In genomic region chr9:86572196-86572595, GRCm38 (mm10) we compare ENCODE assay signal across 8 mouse cellular contexts. TPM values are rescaled to one million over a fixed set of nuclear protein-coding genes. Genes with fewer than 3 reads are reported as not detected.
DNase-seq lines count a peak whose midpoint lies in the region; ATAC-seq lines count a peak whose summit lies in the region.

No protein-coding gene starts in this region.

- H3K27ac ChIP-seq in lung, embryonic 16.5 days (ENCODE audit: low read length): no peak overlapping the region
- no peak overlapping the region for H3K27ac ChIP-seq in limb, embryonic 11.5 days (replicated peaks; ENCODE audit: low read depth, low read length)

- H3K9me3 ChIP-seq in lung, embryonic 16.5 days (ENCODE audit: control insufficient read depth, low read length): no peaks in the 10 kb centered on the region
- H3K9me3 ChIP-seq in erythroblast, embryonic 14.5 days (ENCODE audit: control insufficient read depth, low read length): no peaks in the 10 kb centered on the region
- no peaks in the 10 kb centered on the region for H3K9me3 ChIP-seq in limb, embryonic 11.5 days (ENCODE audit: control insufficient read depth, low read length)

- under 1% methylated on average over 25 of the region's 25 CpGs for WGBS in lung, embryonic 16.5 days
- WGBS in limb, embryonic 11.5 days: 2% methylated on average over 25 of the region's 25 CpGs

- H3K4me1 ChIP-seq in lung, embryonic 16.5 days (replicated peaks; ENCODE audit: control insufficient read depth, insufficient read depth, low read length): peaks cover 20% of the 10 kb centered on the region
- peaks cover 22% of the 10 kb centered on the region for H3K4me1 ChIP-seq in erythroblast, embryonic 14.5 days (ENCODE audit: control insufficient read depth)
- H3K4me1 ChIP-seq in limb, embryonic 11.5 days (ENCODE audit: control insufficient read depth, insufficient read depth, low read length): peaks cover 3% of the 10 kb centered on the region; the same call in 1 of the 2 replicates

- H3K36me3 ChIP-seq in lung, embryonic 16.5 days (ENCODE audit: control insufficient read depth, insufficient read depth, low read length): peaks cover 8% of the 10 kb centered on the region
- H3K36me3 ChIP-seq in erythroblast, embryonic 14.5 days (ENCODE audit: control insufficient read depth): peaks cover 8% of the 10 kb centered on the region
- H3K36me3 ChIP-seq in limb, embryonic 11.5 days (ENCODE audit: control insufficient read depth, insufficient read depth, low read length): no peaks in the 10 kb centered on the region

- DNase-seq in embryo, embryonic 10.5 days (ENCODE audit: low spot score): peak; percentile 15
- no peak for DNase-seq in embryo, embryonic 11 days
- no peak for DNase-seq in lung, postnatal 4 days
- no peak for DNase-seq in limb, embryonic 11.5 days (ENCODE audit: low spot score)
- DNase-seq in ovary, postnatal 10 days (ENCODE audit: low spot score): no peak

- H3K4me3 ChIP-seq in lung, embryonic 16.5 days (ENCODE audit: low read length): peak overlapping the region; percentile 65
- peak overlapping the region; percentile 87 for H3K4me3 ChIP-seq in erythroblast, embryonic 14.5 days (replicated peaks)
- H3K4me3 ChIP-seq in limb, embryonic 11.5 days (ENCODE audit: low read depth, low read length): peak overlapping the region; percentile 61

- ATAC-seq in lung, embryonic 16.5 days (ENCODE audit: low read depth): peak; percentile 22; the same call in 1 of the 2 replicates
- ATAC-seq in limb, embryonic 11.5 days (ENCODE audit: insufficient number of reproducible peaks, low FRiP score, low TSS enrichment, low read depth): no peak; the same call in 1 of the 2 replicates
- ATAC-seq in monocyte, adult 5-6 weeks (replicated peaks; ENCODE audit: insufficient number of reproducible peaks, low FRiP score, low TSS enrichment, poor library complexity, severe bottlenecking): 0 out of 2 replicates have a peak, but pooled peaks have one; percentile 2

- no peaks in the 10 kb centered on the region for H3K27me3 ChIP-seq in lung, embryonic 16.5 days (ENCODE audit: control insufficient read depth, insufficient read depth, low read depth, low read length)
- no peaks in the 10 kb centered on the region for H3K27me3 ChIP-seq in erythroblast, embryonic 14.5 days (ENCODE audit: control insufficient read depth)
- H3K27me3 ChIP-seq in limb, embryonic 11.5 days (ENCODE audit: control insufficient read depth, insufficient read depth, low read length): no peaks in the 10 kb centered on the region

- H3K9ac ChIP-seq in lung, embryonic 16.5 days (ENCODE audit: low read length): peak overlapping the region; percentile 68
- peak overlapping the region; percentile 39 for H3K9ac ChIP-seq in limb, embryonic 11.5 days (ENCODE audit: low read length)

- H3K4me2 ChIP-seq in lung, embryonic 16.5 days (ENCODE audit: low read depth, low read length): peak overlapping the region; percentile 100
- H3K4me2 ChIP-seq in limb, embryonic 11.5 days (ENCODE audit: low read depth, severe bottlenecking): peak overlapping the region; percentile 99

RNA-seq across cellular contexts. Expression of gene Rwdd2a, which starts 0.4 kb away (rescaled TPM):
- polyA plus RNA-seq in lung, embryonic 16.5 days (2015; fragmentation: Nextera tagmentation; extraction: Ambion mirVana): 5.3 and 5.9 TPM in 2 replicates
- not detected in 2 replicates for polyA plus RNA-seq in erythroblast, embryonic 14.5 days (2012)
- polyA plus RNA-seq in limb, embryonic 11.5 days (2014; fragmentation: Nextera tagmentation; extraction: Ambion mirVana): 1.5 and 2.2 TPM in 2 replicates
- total RNA-seq in monocyte, adult 5-6 weeks (2017): 3.9 to 5.5 TPM (median 4.3 TPM) in 3 replicates

RNA-seq across cellular contexts. Expression of gene Pgm3, which starts 0.6 kb away (rescaled TPM):
- 39.6 and 41.1 TPM in 2 replicates for polyA plus RNA-seq in lung, embryonic 16.5 days (2015; fragmentation: Nextera tagmentation; extraction: Ambion mirVana)
- polyA plus RNA-seq in erythroblast, embryonic 14.5 days (2012): 0.01 and 0.04 TPM in 2 replicates
- 30.0 and 31.9 TPM in 2 replicates for polyA plus RNA-seq in limb, embryonic 11.5 days (2014; fragmentation: Nextera tagmentation; extraction: Ambion mirVana)
- total RNA-seq in monocyte, adult 5-6 weeks (2017): 12.2 to 14.3 TPM (median 13.7 TPM) in 3 replicates

Comparison
In these comparisons a context has a peak if more than half of its experiments do, and no peak if none do; other contexts are left out.
1. RNA of gene Pgm3, which starts 0.6 kb away (polyA plus RNA-seq): 39.6 to 41.1 TPM in lung, embryonic 16.5 days and 30.0 to 31.9 TPM in limb, embryonic 11.5 days; 0.01 to 0.04 TPM in erythroblast, embryonic 14.5 days; every median in the first group is over 10 times any median in the second.
2. Peak in every context shown above with its lines, with median percentiles within 50 percentile points of each other: H3K4me3 ChIP-seq.